Mouse (Mus musculus): Measurements from ENCODE around the gene Ppp1r35. TPM values are rescaled to one million over a fixed set of nuclear protein-coding genes. Genes with fewer than 3 reads are reported as not detected.

Gene Ppp1r35
- polyA plus RNA-seq (2015; fragmentation: Nextera tagmentation; extraction: Ambion mirVana): 17.8 and 20.1 TPM in 2 replicates

GRCm38 (mm10) chr5:137778635-137779034, at the start of gene Ppp1r35:
Ppp1r35 (plus strand) TSS chr5:137778849.
- Histone ChIP-seq H3K4me1 (replicated peaks) (peaks cover 68% of the 10 kb centered on the region), H3K4me2 (peak within 1 kb of the TSS; percentile 99), H3K9me3 (replicated peaks) (no peaks in the 10 kb centered on the region), H3K36me3 (peaks cover 37% of the 10 kb centered on the region), H3K27me3 (no peaks in the 10 kb centered on the region), H3K9ac (peak within 1 kb of the TSS; percentile 98), H3K4me3 (replicated peaks) (peak within 1 kb of the TSS; percentile 99), H3K27ac (peak within 1 kb of the TSS; percentile 95)
- ATAC-seq (ENCODE audit: low read depth) (peak; percentile 94), DNase-seq (peak; percentile 92)
- WGBS (ENCODE audit: insufficient replicate concordance): under 1% methylated on average over 31 of the region's 31 CpGs

DNA sequence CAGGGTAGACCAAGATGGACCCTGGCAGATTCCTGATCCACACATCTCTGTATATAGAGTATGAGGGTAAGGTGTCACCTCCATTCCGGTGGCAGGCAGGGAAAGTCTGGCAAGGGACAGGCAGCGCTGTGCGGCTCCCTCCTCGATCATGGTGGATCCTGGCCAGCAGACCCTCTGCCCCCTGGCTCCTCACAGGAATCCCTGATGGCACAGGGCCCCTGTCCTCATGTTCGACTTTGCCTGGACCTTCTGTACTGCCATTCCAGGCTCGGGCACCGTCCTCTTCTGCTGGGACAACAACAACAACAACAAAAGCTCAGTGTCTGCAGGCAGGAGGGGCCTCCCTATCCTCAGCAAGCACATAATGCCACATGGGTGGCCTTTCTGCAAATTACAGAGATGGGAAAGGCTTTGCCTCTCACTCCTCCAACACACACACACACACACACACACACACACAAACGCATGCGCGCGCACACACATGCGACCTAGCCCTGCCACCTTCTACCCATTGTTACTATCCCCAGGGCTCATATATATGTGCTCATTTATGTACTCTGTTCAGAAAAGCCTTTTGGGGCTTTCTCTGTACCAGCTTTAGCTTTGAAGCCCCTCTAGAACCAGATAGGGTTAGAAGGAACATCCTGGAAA, 44.9 kb upstream of the Ppp1r35 start:
- peaks cover 19% of the 10 kb centered on the region for H3K4me1 ChIP-seq (replicated peaks)
- no peak overlapping the region for H3K27ac ChIP-seq
- H3K9me3 ChIP-seq (replicated peaks): no peaks in the 10 kb centered on the region
- H3K27me3 ChIP-seq: peaks cover 16% of the 10 kb centered on the region
- WGBS (ENCODE audit: insufficient replicate concordance): 84% methylated on average over 12 of the region's 12 CpGs
- H3K4me2 ChIP-seq: no peak overlapping the region
- no peak overlapping the region for H3K4me3 ChIP-seq (replicated peaks)
- DNase-seq (no peak), ATAC-seq (ENCODE audit: low read depth) (no peak)
- no peaks in the 10 kb centered on the region for H3K36me3 ChIP-seq
- H3K9ac ChIP-seq: no peak overlapping the region

- Histone ChIP-seq H3K4me3 (replicated peaks) (no peak overlapping the region), H3K4me2 (no peak overlapping the region), H3K36me3 (no peaks in the 10 kb centered on the region), H3K9ac (no peak overlapping the region), H3K27ac (no peak overlapping the region), H3K9me3 (replicated peaks) (no peaks in the 10 kb centered on the region), H3K4me1 (replicated peaks) (peaks cover 26% of the 10 kb centered on the region), H3K27me3 (peaks cover 16% of the 10 kb centered on the region)
- no peak for DNase-seq
- 55% methylated on average over 6 of the region's 6 CpGs for WGBS (ENCODE audit: insufficient replicate concordance)
- peak; percentile 43 for ATAC-seq (ENCODE audit: low read depth)
These were observed 44.2 kb upstream of the Ppp1r35 start for GRCm38 (mm10) chr5:137734289-137735061.

- no peaks in the 10 kb centered on the region for H3K9me3 ChIP-seq (replicated peaks)
- H3K27ac ChIP-seq: no peak overlapping the region
- no peak overlapping the region for H3K4me3 ChIP-seq (replicated peaks)
- no peak for DNase-seq
- H3K27me3 ChIP-seq: no peaks in the 10 kb centered on the region; the same call in 1 of the 2 replicates
- no peak overlapping the region for H3K4me2 ChIP-seq
- H3K36me3 ChIP-seq: no peaks in the 10 kb centered on the region
- H3K4me1 ChIP-seq (replicated peaks): peaks cover 56% of the 10 kb centered on the region
- H3K9ac ChIP-seq: no peak overlapping the region
- no peak for ATAC-seq (ENCODE audit: low read depth)
- 84% methylated on average over 6 of the region's 6 CpGs for WGBS (ENCODE audit: insufficient replicate concordance)
These were observed 41.2 kb upstream of the Ppp1r35 start for GRCm38 (mm10) chr5:137737400-137737940.

DNA sequence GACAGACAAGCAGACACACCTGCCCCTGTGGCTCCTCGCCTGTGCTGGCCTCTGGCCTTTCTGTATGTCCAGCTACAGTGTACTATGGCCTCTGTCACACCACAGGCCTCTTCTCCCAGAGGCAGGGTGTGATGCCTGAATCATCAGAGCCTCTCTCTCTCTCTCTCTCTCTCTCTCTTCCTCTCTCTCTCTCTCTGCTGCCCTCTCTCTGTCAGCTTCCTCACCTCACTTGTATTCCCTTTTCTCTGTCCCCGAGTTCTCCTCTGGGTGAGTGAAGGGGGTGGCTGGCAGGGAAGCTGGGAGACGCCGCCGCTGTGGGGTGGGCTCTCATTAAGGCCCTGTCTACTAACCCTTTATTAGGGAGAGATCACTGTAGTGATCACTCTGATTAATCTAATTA, 40.1 kb upstream of the Ppp1r35 start:
- Histone ChIP-seq H3K27me3 (no peaks in the 10 kb centered on the region; the same call in 1 of the 2 replicates), H3K9me3 (replicated peaks) (no peaks in the 10 kb centered on the region), H3K36me3 (no peaks in the 10 kb centered on the region), H3K9ac (no peak overlapping the region), H3K4me1 (replicated peaks) (peaks cover 64% of the 10 kb centered on the region), H3K4me3 (replicated peaks) (no peak overlapping the region), H3K4me2 (no peak overlapping the region), H3K27ac (no peak overlapping the region)
- ATAC-seq (ENCODE audit: low read depth): no peak
- WGBS (ENCODE audit: insufficient replicate concordance): 51% methylated on average over 5 of the region's 5 CpGs
- DNase-seq: no peak

- no peak for DNase-seq
- Histone ChIP-seq H3K9me3 (replicated peaks) (no peaks in the 10 kb centered on the region), H3K4me3 (replicated peaks) (no peak overlapping the region), H3K27ac (no peak overlapping the region), H3K4me2 (no peak overlapping the region), H3K4me1 (replicated peaks) (peaks cover 62% of the 10 kb centered on the region), H3K36me3 (no peaks in the 10 kb centered on the region), H3K9ac (no peak overlapping the region), H3K27me3 (no peaks in the 10 kb centered on the region; the same call in 1 of the 2 replicates)
- no peak for ATAC-seq (ENCODE audit: low read depth)
- WGBS (ENCODE audit: insufficient replicate concordance): 44% methylated on average over 9 of the region's 9 CpGs
These were observed 39.2 kb upstream of the Ppp1r35 start for GRCm38 (mm10) chr5:137739471-137739870.

- Histone ChIP-seq H3K4me2 (peak overlapping the region; percentile 99), H3K4me1 (replicated peaks) (peaks cover 65% of the 10 kb centered on the region), H3K4me3 (replicated peaks) (peak overlapping the region; percentile 71), H3K9me3 (replicated peaks) (no peaks in the 10 kb centered on the region), H3K27ac (0 out of 2 replicates have a peak overlapping the region, but pooled peaks have one; percentile 79), H3K27me3 (no peaks in the 10 kb centered on the region), H3K36me3 (no peaks in the 10 kb centered on the region), H3K9ac (peak overlapping the region; percentile 88)
- WGBS (ENCODE audit: insufficient replicate concordance): 50% methylated on average over 11 of the region's 11 CpGs
- DNase-seq: no peak
- ATAC-seq (ENCODE audit: low read depth): no peak
These were observed 38.1 kb upstream of the Ppp1r35 start for GRCm38 (mm10) chr5:137740506-137740905.

- H3K4me3 ChIP-seq (replicated peaks): peak within 1 kb of the TSS; percentile 71
- H3K4me2 ChIP-seq: peak within 1 kb of the TSS; percentile 99
- 1% methylated on average over 66 of the region's 71 CpGs for WGBS (ENCODE audit: insufficient replicate concordance)
- H3K27me3 ChIP-seq: no peaks in the 10 kb centered on the region
- DNase-seq: peak; percentile 83
- no peaks in the 10 kb centered on the region for H3K9me3 ChIP-seq (replicated peaks)
- H3K27ac ChIP-seq: peak within 1 kb of the TSS; percentile 79
- peak within 1 kb of the TSS; percentile 88 for H3K9ac ChIP-seq
- ATAC-seq (ENCODE audit: low read depth): peak; percentile 78
- peaks cover 67% of the 10 kb centered on the region for H3K4me1 ChIP-seq (replicated peaks)
- no peaks in the 10 kb centered on the region for H3K36me3 ChIP-seq
These were observed 37.4 kb upstream of the Ppp1r35 start, which contains the start of gene Nyap1 for GRCm38 (mm10) chr5:137741023-137741931. Nyap1 (minus strand) TSS chr5:137741607.

GRCm38 (mm10) chr5:137742048-137742447, 36.6 kb upstream of the Ppp1r35 start:
- peak overlapping the region; percentile 71; the same call in 1 of the 2 replicates for H3K4me3 ChIP-seq (replicated peaks)
- H3K4me1 ChIP-seq (replicated peaks): peaks cover 67% of the 10 kb centered on the region
- H3K4me2 ChIP-seq: peak overlapping the region; percentile 99
- H3K36me3 ChIP-seq: no peaks in the 10 kb centered on the region
- H3K9ac ChIP-seq: peak overlapping the region; percentile 88; the same call in 1 of the 2 replicates
- no peaks in the 10 kb centered on the region for H3K9me3 ChIP-seq (replicated peaks)
- H3K27ac ChIP-seq: no peak overlapping the region
- DNase-seq (no peak), ATAC-seq (ENCODE audit: low read depth) (no peak)
- WGBS (ENCODE audit: insufficient replicate concordance): 60% methylated on average over 10 of the region's 10 CpGs
- no peaks in the 10 kb centered on the region for H3K27me3 ChIP-seq

- no peak overlapping the region for H3K4me2 ChIP-seq
- WGBS (ENCODE audit: insufficient replicate concordance): 84% methylated on average over 6 of the region's 6 CpGs
- no peak for DNase-seq
- H3K4me3 ChIP-seq (replicated peaks): no peak overlapping the region
- H3K27ac ChIP-seq: no peak overlapping the region
- H3K9me3 ChIP-seq (replicated peaks): no peaks in the 10 kb centered on the region
- no peak overlapping the region for H3K9ac ChIP-seq
- no peaks in the 10 kb centered on the region for H3K36me3 ChIP-seq
- no peaks in the 10 kb centered on the region for H3K27me3 ChIP-seq
- peaks cover 70% of the 10 kb centered on the region for H3K4me1 ChIP-seq (replicated peaks)
- no peak for ATAC-seq (ENCODE audit: low read depth)
These were observed 35.8 kb upstream of the Ppp1r35 start for GRCm38 (mm10) chr5:137742836-137743235.

Data from liver, embryonic 13.5 days (tissue).